Mouse (Mus musculus) CH12.LX (cell line): ENCODE data around the gene Gm10720.
"Not testable (repeated sequence)": the region's sequence is repeated elsewhere in the genome, so short reads cannot be mapped to it uniquely, and the experiment has no call there.

Experiments
- CHD2 ChIP-seq: IDR thresholded peaks from 2 replicates; pipeline ENCODE4 v1.6.1; 2011; ENCODE audit warnings: low read length, improper control_type of control experiment
- CTCF ChIP-seq, 2 experiments: IDR thresholded peaks in 1 of 2; conservative IDR thresholded peaks in 1 of 2; 2 replicates each; pipeline ENCODE4 v1.5.1; 2011 to 2012; ENCODE audit warnings: low read depth in 2 of 2, low read length in 2 of 2, improper control_type of control experiment in 1 of 2, inconsistent platforms in 1 of 2, mild to moderate bottlenecking in 1 of 2, moderate library complexity in 1 of 2
- ELF1 ChIP-seq: IDR thresholded peaks from 2 replicates; pipeline ENCODE4 v1.6.1; 2014; ENCODE audit warnings: low read depth, mild to moderate bottlenecking, inconsistent platforms, low read length, improper control_type of control experiment
- EP300 ChIP-seq: IDR thresholded peaks from 2 replicates; pipeline ENCODE4 v1.6.1; 2011; ENCODE audit warnings: low read length, improper control_type of control experiment
- ETS1 ChIP-seq: conservative IDR thresholded peaks from 2 replicates; pipeline ENCODE4 v1.6.1; 2012; ENCODE audit warnings: low read depth, mild to moderate bottlenecking, inconsistent platforms, low read length, improper control_type of control experiment, moderate library complexity
- HCFC1 ChIP-seq: IDR thresholded peaks from 2 replicates; pipeline ENCODE4 v1.6.1; 2012; ENCODE audit warnings: low read depth, mild to moderate bottlenecking, inconsistent platforms, low read length, improper control_type of control experiment
- MAX ChIP-seq: IDR thresholded peaks from 2 replicates; pipeline ENCODE4 v1.6.1; 2011; ENCODE audit warnings: low read length, improper control_type of control experiment
- POLR2A ChIP-seq: IDR thresholded peaks from 2 replicates; pipeline ENCODE4 v1.6.1; 2011; ENCODE audit warnings: low read depth, mild to moderate bottlenecking, improper control_type of control experiment, low read length
- SIN3A ChIP-seq: IDR thresholded peaks from 2 replicates; pipeline ENCODE4 v1.6.1; 2012; ENCODE audit warnings: low read length, improper control_type of control experiment, inconsistent platforms
- TBP ChIP-seq: conservative IDR thresholded peaks from 2 replicates; pipeline ENCODE4 v1.6.1; 2011; ENCODE audit warnings: low read depth, low read length, improper control_type of control experiment

- TF ChIP-seq CHD2; CTCF (conservative IDR thresholded peaks at IDR 0.05 in 1 of 2, IDR thresholded peaks at IDR 0.05 in 1 of 2; ENCODE audit: low read depth in 2 of 2, low read length in 2 of 2); ELF1; ETS1; EP300; MAX; POLR2A; HCFC1; SIN3A; TBP: not testable (repeated sequence)
Measured at GRCm38 (mm10) chr9:3017108-3017507, 1.7 kb downstream of the Gm10720 start, which contains the start of gene Gm10719.
